Comparison of ENCODE assay signal across 8 mouse cellular contexts in the genomic region with DNA sequence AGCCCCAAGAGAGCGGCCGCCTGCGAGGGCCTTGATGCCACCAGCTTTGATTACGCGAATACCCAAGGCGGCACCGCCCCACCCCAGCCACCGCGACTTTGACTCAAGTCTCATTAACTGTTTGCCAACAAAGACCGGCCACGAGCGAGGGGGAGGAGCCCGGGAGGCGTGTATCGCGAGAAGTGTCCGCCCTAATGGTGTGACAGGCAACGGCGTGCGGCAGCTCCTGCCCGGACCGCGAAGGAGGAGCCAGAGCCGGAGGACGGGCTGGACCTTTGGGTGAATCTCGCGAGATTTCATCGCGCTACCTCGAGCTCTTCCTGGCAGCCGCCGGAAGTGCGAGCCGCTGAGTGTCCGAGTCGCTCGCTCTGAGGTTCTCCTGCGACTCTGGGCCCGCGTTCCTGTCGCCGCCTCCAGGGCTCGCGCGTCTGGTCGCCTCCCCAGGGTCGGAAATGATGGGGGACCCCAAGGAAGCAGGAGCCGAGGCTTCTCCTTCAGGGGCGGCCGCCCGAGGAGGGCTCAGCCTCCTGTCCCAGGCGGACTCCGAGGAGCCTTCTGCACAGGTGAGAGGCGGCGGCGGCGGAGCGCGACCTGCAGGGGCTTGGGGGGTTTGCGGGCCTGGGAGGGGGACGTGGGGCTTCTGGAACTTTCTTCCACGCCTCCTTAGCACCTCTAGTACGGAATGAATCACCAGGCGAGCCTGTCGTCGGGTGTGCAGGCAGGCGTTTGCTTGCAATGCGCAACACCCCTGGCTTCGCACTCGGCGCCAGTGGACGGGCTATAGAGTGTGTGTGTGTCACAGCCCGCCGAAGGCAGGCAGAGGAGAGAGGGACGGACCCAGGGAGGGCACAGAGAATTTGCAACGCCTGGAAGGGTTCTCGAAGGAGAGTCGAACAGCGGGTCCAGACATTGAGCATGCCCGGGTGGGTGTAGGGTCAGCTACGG. TPM values are rescaled to one million over a fixed set of nuclear protein-coding genes. Genes with fewer than 3 reads are reported as not detected.
DNase-seq lines count a peak whose midpoint lies in the region; ATAC-seq lines count a peak whose summit lies in the region.

Edrf1 (plus strand) TSS at position 183 of the 945 bp plus-strand sequence.

- peaks cover 35% of the 10 kb centered on the region for H3K36me3 ChIP-seq in heart, embryonic 13.5 days
- H3K36me3 ChIP-seq in liver, embryonic 12.5 days = peaks cover 34% of the 10 kb centered on the region
- H3K36me3 ChIP-seq in stomach, embryonic 15.5 days = peaks cover 17% of the 10 kb centered on the region

- H3K9ac ChIP-seq in heart, embryonic 13.5 days = peak within 1 kb of the TSS; percentile 98
- H3K9ac ChIP-seq in liver, embryonic 12.5 days = peak within 1 kb of the TSS; percentile 91
- peak within 1 kb of the TSS; percentile 99 for H3K9ac ChIP-seq in stomach, embryonic 15.5 days

- H3K4me1 ChIP-seq in brown adipose tissue, adult 24 weeks (ENCODE audit: control insufficient read depth, insufficient read depth, insufficient read length, low read length) = peaks cover 2% of the 10 kb centered on the region; the same call in 1 of the 2 replicates
- H3K4me1 ChIP-seq in heart, embryonic 13.5 days = peaks cover 11% of the 10 kb centered on the region
- H3K4me1 ChIP-seq in liver, embryonic 12.5 days = peaks cover 12% of the 10 kb centered on the region
- peaks cover 6% of the 10 kb centered on the region; the same call in 1 of the 2 replicates for H3K4me1 ChIP-seq in stomach, embryonic 15.5 days

- peak within 1 kb of the TSS; percentile 63 for H3K27ac ChIP-seq in brown adipose tissue, adult 24 weeks (replicated peaks; ENCODE audit: low read depth, low read length)
- H3K27ac ChIP-seq in heart, embryonic 13.5 days (replicated peaks) = peak within 1 kb of the TSS; percentile 90
- H3K27ac ChIP-seq in liver, embryonic 12.5 days = peak within 1 kb of the TSS; percentile 91
- H3K27ac ChIP-seq in stomach, embryonic 15.5 days = peak within 1 kb of the TSS; percentile 93

- H3K4me2 ChIP-seq in heart, embryonic 13.5 days = peak within 1 kb of the TSS; percentile 95
- peak within 1 kb of the TSS; percentile 96 for H3K4me2 ChIP-seq in liver, embryonic 12.5 days
- H3K4me2 ChIP-seq in stomach, embryonic 15.5 days = peak within 1 kb of the TSS; percentile 84

- H3K4me3 ChIP-seq in brown adipose tissue, adult 24 weeks (ENCODE audit: insufficient read depth, low read depth, low read length) = peak within 1 kb of the TSS; percentile 82
- peak within 1 kb of the TSS; percentile 97 for H3K4me3 ChIP-seq in heart, embryonic 13.5 days
- H3K4me3 ChIP-seq in liver, embryonic 12.5 days = peak within 1 kb of the TSS; percentile 91
- peak within 1 kb of the TSS; percentile 98 for H3K4me3 ChIP-seq in stomach, embryonic 15.5 days (replicated peaks)

- peak; percentile 99 for DNase-seq in CD4-positive, CD25-positive, alpha-beta regulatory T cell, adult 2 months (ENCODE audit: low read depth, low spot score)
- DNase-seq in fat pad, adult 2 months (ENCODE audit: extremely low read depth, low read depth, low spot score) = peak; percentile 83
- peak; percentile 99 for DNase-seq in kidney, postnatal 10 days
- DNase-seq in natural killer cell, adult 2 months (ENCODE audit: low spot score in 2 of 2) = peak; percentile 99

- no peaks in the 10 kb centered on the region for H3K27me3 ChIP-seq in heart, embryonic 13.5 days (replicated peaks)
- no peaks in the 10 kb centered on the region for H3K27me3 ChIP-seq in liver, embryonic 12.5 days (replicated peaks)
- no peaks in the 10 kb centered on the region for H3K27me3 ChIP-seq in stomach, embryonic 15.5 days (replicated peaks)

- WGBS in heart, embryonic 13.5 days = under 1% methylated on average over 81 of the region's 81 CpGs
- under 1% methylated on average over 78 of the region's 81 CpGs for WGBS in liver, embryonic 12.5 days (ENCODE audit: insufficient replicate concordance)
- WGBS in stomach, embryonic 15.5 days = under 1% methylated on average over 81 of the region's 81 CpGs

- peak; percentile 99 for ATAC-seq in heart, embryonic 13.5 days (ENCODE audit: extremely low read depth, insufficient number of reproducible peaks, low FRiP score, low TSS enrichment)
- ATAC-seq in liver, embryonic 12.5 days = peak; percentile 98
- ATAC-seq in stomach, embryonic 15.5 days (ENCODE audit: insufficient read depth, low FRiP score, low read depth) = peak; percentile 98

- no peaks in the 10 kb centered on the region for H3K9me3 ChIP-seq in heart, embryonic 13.5 days
- H3K9me3 ChIP-seq in liver, embryonic 12.5 days (replicated peaks) = no peaks in the 10 kb centered on the region
- no peaks in the 10 kb centered on the region for H3K9me3 ChIP-seq in stomach, embryonic 15.5 days

RNA-seq across cellular contexts. Expression of gene Edrf1, which starts in this region (rescaled TPM):
- polyA plus RNA-seq in brown adipose tissue, adult 24 weeks (2012; ENCODE audit: insufficient read depth, insufficient read length, missing spikeins) = 5.7 and 8.6 TPM in 2 replicates
- polyA plus RNA-seq in heart, embryonic 13.5 days (2015; fragmentation: Nextera tagmentation; extraction: Ambion mirVana) = 10.4 and 11.7 TPM in 2 replicates
- polyA plus RNA-seq in liver, embryonic 12.5 days (2016; fragmentation: Nextera tagmentation; extraction: Ambion mirVana) = 18.6 and 19.2 TPM in 2 replicates
- 17.7 and 19.7 TPM in 2 replicates for polyA plus RNA-seq in stomach, embryonic 15.5 days (2015; fragmentation: Nextera tagmentation; extraction: Ambion mirVana)

Comparison
In these comparisons a context has a peak if more than half of its experiments do, and no peak if none do; other contexts are left out.
1. Peak in every context shown above with its lines: DNase-seq, ATAC-seq, H3K4me3 ChIP-seq and H3K27ac ChIP-seq.